ENCODE assay signal across 17 mouse cellular contexts in the genomic region with DNA sequence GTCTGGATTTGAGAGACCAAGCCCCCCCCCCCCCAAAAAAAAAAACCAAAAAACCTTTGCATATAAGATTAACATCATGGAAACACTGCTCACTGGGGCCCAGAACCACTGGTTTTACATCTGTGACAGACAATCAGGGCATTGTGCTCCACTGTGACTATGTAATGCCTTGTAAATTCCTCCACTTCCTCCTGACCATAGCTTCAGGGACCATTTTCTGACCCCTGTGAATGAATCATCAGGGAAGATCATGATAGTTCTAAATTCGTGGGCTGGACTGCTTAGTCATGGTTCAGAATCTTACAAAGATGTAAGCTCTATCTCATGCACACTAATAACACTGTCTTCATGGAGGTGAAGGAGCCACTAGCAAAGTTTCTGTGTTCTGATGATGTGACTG.
"Had no signal": no experiment of that assay in that cellular context is flagged by ENCODE, and none has a peak within 500 bp of the region (broad histone marks: within the 10 kb centered on the region; RNA-seq: fewer than 3 reads in every experiment).

No protein-coding gene starts in this region.

- H3K4me3 ChIP-seq: layer of hippocampus, adult 2 months; limb, embryonic 13.5 days; liver, embryonic 15.5 days; midbrain, embryonic 12.5 days; neural tube, embryonic 15.5 days had no signal

- H3K9me3 ChIP-seq: limb, embryonic 13.5 days; liver, embryonic 15.5 days; midbrain, embryonic 12.5 days; neural tube, embryonic 15.5 days had no signal

- H3K27ac ChIP-seq: kidney, postnatal 0 days; layer of hippocampus, adult 2 months; limb, embryonic 13.5 days; liver, embryonic 15.5 days; midbrain, embryonic 12.5 days; neural tube, embryonic 15.5 days had no signal

- H3K4me1 ChIP-seq: limb, embryonic 13.5 days; liver, embryonic 15.5 days; midbrain, embryonic 12.5 days; neural tube, embryonic 15.5 days had no signal

- H3K4me2 ChIP-seq: limb, embryonic 13.5 days; liver, embryonic 15.5 days; midbrain, embryonic 12.5 days; neural tube, embryonic 15.5 days had no signal

- ATAC-seq: lung, postnatal 0 days; midbrain, embryonic 16.5 days had no signal

- H3K27me3 ChIP-seq: limb, embryonic 13.5 days; liver, embryonic 15.5 days; midbrain, embryonic 12.5 days; neural tube, embryonic 15.5 days had no signal

- H3K9ac ChIP-seq: limb, embryonic 13.5 days; liver, embryonic 15.5 days; midbrain, embryonic 12.5 days; neural tube, embryonic 15.5 days had no signal

- DNase-seq: kidney, adult 11 months; kidney, adult 9 months; kidney, postnatal 4 days; lung, adult 2 months; lung, postnatal 4 days; right cerebral cortex, adult 18-20 months; right cerebral cortex, postnatal 25 days; thymus, adult 2 months; thymus, postnatal 25 days had no signal
